Mouse (Mus musculus): ENCODE data around the gene Urod.

The Urod gene

DNA sequence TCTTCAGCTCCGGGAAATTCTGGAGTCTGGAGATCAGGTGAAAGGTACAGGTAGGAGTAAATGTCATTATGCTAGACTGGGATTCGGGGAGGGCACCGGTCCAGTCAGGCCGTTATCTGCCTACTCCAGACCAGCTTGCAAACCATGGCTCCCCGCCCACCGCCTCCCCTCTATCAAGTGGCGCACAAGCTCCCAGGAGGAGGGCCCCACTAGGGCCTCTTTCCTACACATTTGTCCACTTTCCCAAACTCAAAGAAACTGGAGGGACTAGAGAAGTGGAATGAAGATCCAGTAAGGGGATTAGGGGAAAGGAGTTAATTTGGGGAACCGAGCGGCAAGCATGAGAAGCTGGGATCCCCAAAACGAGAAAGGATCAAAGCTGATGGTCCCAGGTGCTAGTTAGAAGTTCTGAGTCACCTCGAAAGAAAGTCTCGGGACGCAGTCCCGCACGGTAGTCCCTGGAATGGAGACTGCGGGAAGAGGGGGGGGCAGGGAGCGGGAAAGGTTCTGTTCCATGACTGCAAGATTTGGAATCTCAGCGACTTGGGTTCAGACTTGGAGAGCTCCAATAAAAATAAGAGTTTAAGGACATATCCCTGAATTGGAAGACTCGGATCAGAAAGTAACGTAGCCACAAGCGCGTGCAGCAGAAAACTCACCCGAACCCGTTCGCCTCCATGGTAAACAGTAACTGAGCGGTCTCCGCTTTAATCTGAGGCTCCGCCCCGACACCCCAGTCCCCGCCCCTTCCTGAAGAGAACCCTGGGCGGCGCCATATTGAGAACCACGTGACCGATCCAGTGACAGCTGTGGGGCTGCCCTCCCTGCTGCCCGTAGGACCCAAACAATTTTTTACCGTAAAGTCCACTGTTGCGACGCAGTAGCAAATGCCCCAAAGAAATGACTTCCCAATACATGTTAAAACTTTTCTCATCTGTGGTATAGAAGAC is at the start of gene Urod:
Urod (minus strand) TSS at position 742 of the 950 bp plus-strand sequence.
- DNase-seq = peak; percentile 95 to 96

DNA sequence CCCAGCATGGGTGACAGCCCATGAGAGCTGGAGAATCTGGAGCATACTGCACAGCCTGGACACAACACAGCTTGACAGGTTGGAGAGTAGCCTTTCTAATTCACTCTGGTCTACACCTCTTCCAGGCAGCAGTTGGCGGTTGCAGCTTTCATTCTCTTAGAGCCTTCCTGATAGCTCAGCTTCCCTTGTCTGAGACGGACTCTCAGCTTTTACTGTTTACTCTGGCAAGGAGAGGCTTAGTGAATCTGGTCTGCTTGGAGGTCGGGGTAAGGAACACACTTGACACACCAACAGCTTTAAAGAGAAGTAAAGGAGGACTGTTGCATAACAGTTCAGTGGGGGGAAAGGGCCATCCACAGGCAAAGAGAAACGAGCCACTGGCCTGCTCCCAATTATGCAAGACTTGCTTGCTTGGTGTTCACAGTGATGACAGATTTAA is 47.1 kb upstream of the Urod start:
- peak; percentile 36 to 41 for DNase-seq

DNA sequence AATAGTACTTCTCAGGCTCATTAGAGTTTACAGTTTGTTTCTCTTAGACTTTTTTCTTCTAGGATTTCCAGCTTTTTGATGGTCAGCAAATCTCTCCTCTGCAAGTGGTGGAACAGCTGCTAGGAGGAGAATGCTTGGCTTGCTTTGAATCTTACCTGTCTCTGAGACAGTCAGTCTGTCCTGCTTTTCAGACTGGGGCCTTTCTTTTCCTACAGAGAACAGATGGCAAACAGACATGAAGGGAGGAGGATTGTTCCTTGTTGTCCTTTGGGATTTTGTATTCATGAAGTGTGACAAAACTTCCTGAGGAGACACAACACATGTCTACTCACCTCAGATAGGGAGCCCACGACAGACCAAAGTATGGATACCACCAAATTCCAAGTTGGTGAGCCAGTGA is 46.6 kb upstream of the Urod start:
- DNase-seq = no peak

DNA sequence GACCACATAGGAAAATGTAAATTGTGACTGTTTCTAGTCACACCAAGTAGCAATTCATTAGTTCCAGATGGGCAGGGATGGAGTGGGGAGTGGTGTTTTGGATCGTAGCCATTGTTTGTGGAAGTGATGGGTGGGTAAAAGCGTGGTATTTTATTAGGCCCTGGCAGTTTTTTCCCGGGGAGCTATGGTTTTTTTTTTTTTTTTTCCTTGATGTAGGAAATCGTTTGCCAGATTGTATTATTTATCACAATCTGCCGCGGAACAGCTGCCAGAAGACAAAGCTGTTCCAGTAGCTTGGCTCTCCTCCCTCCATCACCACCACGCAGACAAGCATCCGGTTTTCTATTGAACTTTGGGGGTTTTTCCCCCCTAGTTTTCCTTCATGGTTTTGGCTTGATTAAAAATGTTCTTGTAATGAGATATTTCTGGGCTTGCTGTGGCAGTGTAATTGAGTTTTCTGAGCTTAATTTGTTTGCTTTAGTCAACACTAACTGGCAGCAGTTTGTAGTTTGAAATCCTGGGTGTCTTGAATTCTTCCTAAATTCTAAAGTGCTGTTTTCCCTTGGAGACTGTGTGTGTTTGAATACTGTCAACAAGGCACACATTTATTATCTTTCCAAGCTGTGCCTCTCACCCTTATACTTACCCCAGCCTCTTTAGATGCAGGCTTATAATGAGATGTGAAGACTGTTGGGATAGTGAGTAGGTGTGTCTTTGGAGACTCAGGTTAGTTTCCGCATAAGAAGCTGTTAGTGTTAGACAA is 45.9 kb upstream of the Urod start:
- DNase-seq = peak; percentile 66 to 76

DNA sequence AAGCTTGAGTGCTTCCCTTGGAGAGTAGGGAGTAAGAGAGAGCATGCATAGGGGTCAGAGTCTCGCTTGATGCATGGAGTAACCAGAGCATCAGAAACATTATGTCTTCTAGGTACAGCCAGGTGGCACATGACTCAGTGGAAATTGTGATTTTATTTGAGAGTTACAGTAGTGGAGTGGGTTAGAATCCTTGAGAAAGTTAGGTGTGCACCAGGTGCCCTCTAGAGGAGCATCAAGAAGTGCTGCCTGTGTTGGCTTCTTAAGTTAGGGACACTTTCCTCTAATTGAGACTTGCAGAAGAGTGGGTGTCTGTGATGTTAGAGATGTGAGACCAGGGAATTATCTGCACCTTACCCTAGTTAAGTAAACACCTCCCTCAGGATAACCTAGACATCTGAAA is 36.9 kb upstream of the Urod start:
- DNase-seq = no peak

DNA sequence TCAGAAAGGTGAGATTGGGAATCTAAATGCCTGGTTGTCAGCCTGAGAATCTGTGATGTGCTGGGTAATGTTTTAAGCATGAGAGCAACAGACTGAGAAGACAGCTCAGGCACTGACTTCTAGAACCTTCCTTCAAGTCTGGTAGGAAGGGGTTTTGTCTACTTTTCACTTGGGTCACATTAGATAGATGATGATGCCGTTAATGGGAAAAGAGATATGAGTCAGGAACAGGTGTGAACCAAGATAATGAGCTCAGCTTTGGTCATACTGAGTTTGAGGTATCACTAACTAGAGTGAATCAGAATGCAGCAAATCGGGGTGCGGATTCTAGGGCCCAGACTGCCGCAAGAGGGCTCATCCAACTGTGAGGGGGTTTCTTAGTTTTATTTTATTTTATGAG is 29.3 kb upstream of the Urod start:
- DNase-seq = no peak

DNA sequence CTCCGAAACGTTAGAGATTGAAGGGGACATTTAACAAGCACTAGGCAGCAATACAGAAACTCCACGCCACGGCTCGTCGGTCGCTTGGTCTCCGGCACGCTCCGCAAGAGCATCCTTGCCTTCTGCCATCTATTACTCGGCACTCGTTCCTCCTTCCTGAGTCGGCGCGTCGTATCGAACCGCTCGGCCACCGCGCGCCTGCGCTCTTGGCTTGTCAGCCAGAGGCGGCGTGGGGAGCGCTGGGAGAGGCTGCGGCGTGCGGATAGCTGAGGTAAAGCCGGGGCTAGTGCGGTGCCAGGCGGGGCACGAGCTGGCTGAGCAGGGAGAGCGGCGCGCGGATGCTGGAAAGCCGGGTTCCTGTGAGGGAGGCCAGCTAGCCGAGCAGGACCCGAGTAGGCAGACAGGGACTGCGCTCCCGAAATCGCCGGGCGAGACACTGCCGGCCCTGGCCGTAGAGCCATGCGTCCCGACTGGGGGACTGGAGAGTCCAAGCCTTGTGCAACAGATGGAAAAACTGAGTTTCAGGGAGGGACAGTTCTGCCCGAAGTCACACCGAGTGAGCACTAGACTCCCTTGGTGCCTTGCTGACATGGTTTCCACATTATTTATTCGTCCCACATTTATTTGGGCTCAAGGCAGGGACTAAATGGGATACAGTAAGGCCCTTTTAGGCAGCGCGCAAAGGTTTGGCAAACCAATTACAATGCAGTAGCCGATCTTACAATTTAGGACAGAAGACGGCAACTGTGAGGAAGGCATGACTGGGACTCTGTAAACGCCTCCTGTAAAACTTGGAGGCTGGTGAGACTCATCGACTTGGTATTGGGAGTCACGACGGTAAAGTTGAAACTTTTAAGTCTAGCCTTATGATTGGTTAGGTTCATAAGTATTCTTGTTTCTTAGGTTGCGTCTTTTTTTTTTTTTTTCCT is 25.3 kb upstream of the Urod start, which contains the start of gene Eif2b3:
Eif2b3 (plus strand) TSS at position 197 of the 929 bp plus-strand sequence.
- peak; percentile 92 to 93 for DNase-seq

DNA sequence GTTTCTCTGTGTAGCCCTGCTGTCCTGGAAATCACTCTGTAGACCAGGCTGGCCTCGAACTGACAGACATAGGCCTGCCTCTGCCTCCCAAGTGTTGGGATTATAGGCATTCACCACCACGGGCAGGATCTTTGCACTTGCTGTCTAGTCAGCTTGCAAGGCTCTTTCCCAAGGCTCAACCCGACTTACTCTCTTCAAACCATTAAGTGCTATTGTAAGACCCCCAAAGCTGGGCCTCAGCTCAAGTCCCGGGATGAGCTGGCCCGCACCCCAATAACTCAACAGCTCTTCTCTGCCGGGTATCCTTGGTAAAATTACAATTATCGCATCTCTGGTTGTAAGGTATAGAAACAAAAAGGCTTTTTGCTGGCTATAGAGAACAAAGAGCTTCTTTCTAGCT is 24.1 kb upstream of the Urod start:
- DNase-seq = no peak

DNA sequence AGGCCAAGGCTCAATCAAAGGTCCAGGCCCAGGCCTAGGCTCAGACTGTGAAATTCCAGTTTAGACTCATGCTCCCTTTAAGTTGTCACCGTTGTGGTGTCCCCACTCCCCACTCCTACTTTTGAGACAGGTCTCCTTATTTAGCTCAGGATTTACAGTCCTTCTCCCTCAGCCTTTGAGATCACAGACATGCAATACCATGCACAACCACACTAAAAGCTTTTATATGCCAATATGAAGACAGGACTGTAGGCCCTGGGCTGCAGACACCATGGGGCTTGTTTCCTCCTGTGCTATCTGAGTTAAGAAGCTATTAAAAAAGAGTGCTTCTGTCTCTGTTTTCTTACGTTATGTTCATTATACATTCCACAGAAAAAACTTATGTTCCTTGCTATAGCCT is 23.5 kb upstream of the Urod start:
- DNase-seq = no peak

DNA sequence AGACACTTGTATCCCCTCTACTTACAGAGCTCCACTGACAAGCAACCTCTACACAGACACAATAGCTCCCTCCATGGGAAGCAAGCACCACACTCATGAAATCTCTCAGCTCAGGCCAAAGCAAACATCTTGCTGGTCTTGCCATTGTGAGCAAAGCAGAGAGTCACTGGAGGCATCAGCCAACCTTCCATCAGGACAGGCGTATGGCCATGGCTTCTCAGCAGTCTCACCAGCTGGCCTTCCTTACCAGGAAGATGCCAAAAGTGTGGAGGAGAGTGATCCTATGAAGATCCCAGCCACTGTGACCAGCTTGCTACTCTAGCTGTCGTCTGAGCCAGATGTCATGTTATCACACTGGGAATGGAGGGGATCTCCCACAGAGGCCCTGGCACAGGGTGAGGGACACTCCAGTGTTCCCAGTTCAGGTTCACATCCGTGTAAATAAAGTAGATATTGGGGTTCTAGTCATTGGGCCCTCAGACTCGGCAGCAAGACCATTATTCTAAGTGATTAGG is 20.7 kb upstream of the Urod start:
- peak in 1 of 2 experiments; percentile 32 for DNase-seq

DNA sequence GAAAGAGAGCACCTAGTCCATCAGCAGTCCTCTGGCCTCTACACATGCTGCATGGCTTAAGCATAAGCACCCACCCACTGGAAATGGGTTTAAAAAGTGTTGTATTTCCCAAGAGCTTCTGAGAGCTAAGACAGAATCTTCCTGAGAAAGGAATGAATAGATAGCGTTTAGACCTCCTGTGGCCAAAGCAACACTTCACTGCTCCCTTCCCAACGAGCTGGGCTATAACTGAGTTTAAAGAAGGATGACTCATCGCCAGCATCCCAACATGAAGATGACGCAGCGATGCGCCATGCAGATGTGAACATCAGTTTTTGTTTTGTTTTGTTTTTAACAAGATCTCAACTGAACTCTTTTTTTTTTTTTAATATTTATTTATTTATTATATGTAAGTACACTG is 19.4 kb upstream of the Urod start:
- no peak for DNase-seq

DNA sequence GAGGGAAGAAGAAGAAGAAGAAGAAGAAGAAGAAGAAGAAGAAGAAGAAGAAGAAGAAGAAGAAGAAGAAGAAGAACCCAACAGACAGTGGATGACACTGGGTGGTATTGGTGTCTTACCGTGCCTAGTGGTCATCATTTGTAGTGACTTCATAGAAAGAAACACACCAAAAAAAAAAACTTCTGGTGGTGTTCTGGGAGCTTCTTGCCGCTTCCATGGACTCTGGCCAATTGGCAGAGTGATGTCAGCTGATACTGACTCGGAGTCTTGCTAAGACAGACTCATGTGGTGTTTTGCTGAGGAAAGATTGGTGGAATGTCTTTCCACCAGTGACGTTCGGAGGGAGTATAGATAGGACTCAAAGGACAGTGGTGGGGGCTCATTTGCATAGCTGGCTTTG is 16.0 kb upstream of the Urod start:
- DNase-seq = no peak

DNA sequence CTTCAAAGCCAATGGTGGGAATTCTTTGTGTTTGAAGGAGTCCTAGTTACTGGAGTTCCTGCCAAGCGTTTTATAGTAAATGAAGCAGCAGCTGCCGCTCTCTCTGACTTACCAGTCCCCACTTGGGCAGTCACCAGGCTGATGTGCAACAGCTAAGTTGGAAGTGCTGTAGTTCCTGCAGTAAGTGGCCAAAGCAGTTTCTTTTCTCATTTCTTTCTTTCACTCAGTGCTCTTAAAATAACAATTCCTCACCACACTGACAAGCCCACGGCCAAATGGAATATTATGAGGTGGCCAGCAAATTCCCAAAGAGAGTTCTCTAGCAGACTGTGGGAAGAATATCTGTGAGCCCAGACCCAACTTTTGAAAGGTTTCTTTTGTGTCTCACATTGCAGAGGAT is 12.8 kb upstream of the Urod start:
- DNase-seq = no peak

DNA sequence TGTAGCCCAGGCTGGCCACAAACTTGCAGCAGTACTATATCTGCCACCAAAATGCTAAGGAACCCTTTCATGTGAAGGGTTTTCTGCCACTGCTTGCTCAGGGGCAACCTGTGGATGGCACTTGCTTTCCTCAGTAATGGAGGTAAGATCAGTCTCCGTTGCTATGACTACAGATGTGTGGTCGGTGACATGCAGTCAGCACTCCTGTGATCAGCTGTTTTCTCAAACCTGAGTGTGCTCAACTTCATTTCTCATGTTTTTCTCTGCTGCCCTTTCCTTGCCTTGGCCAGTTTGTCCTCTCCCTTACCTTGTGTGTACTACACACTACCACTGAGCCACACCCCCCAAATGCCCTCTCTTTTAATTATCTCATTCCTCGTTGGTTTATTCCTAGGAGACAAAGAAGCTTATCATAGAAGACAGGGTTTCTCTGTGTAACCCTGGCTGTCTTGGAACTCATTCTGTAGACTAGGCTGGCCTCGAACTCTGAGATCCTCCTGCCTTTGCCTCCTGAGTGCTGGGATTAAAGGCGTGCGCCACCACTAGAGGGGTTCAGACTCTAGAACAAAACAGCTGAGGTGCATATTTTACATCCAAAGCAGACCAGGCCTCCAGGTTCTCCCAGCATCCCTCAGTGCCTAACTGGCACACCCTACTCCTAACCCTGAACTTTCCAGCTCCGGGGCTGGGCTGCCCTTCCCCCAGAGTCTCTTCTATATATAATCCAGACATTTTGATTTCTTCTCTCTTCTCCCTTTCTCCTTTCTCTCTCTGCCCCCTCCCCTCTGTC is 11.6 kb upstream of the Urod start:
- DNase-seq = no peak

DNA sequence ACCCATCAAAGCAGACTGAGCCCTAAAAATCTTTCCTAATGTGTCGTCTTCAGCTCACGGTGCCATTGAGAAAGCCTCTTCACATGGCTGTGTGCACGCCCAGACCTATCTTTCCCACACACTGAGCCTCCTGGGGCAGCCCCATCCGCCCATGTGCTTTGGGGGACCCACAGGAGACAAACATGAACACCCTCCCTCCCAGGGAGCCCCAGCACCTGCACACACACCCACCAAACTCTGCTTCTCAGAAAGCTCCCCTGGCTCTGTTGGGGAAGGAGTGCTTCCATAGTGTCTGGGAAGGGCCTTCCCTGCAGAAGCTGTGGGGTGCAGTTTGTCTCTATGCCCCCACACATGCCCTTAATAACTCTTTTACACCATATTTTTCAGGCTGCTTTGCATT is 10.4 kb upstream of the Urod start:
- no peak for DNase-seq

DNA sequence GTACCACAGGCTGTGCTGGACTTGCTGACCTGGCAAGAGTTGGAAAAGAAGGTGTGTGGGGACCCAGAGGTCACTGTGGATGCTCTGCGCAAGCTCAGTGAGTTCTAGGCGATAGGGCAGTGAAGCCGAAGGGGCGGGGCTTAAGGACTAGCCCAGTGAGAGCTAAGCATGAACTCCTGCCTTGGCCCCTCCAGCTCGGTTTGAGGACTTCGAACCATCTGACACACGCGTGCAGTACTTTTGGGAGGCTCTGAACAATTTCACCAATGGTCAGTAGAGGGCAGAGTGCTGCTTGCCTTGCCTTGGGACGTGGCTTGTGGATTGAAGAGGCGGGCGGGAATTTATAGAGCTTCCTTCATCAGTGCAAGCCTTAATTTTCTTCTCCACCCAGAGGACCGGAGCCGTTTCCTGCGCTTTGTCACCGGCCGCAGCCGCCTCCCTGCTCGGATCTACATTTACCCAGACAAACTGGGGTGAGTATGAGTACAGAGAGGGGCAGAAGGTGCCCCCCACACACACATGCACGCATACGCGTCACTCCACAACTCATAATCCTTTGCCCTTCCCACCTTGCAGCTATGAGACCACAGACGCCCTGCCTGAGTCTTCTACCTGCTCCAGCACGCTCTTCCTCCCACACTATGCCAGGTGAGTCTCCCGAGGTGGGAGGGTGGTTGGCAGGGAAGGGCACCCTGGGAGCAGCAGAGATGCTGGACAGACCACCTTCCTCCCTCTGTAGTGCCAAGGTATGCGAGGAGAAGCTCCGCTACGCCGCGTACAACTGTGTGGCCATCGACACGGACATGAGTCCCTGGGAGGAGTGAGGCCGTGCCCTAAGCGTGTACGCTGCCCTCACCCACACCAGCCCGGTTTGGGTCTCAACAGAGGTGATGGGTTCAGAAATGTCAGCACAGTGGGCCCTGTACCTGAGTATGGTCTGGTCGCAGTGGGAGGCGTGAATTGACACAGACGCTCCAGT is 8.6 kb upstream of the Urod start:
- peak; percentile 75 to 76 for DNase-seq

DNA sequence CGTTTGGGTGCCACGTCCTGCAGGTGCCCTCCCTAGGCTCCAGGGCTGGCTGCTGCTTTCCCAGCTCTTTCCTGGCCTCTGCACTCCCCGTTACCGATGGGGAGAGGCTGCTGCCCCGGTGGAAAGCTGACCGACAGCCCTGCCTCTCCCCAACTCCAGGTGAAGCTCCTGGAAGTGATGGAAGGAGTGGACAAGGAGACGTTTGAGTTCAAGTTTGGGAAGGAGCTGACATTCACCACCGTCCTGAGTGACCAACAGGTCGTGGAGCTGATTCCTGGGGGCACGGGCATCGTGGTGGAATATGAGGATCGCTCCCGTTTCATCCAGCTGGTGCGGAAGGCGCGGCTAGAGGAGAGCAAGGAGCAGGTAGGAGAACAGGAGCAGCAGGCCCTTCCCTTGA is 7.7 kb upstream of the Urod start:
- no peak for DNase-seq

DNA sequence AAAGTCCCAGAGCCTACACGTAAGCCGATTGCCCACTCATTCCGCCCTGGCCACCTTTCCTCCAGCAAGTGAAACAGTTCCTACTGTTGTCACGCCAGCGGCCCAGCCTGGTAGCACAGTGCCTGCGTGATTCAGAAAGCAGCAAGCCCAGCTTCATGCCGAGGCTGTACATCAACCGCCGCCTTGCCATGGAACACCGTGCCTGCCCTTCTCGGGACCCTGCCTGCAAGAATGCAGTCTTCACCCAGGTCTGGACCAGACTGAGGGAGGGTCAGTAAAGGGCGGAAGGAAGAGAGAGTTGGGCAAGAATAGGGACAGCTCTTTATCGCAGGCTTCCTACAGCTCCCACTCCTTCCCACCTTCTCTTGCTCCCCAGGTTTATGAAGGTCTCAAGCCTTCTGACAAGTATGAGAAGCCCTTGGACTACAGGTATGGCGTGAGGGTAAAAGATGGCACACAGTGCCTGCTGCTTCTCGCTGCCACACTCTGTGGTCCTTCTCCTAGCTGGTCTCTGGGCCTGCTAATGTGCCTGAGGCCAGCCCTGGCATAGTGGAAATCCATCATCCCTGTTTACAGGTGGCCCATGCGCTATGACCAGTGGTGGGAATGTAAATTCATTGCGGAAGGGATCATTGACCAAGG is 5.4 kb upstream of the Urod start:
- no peak for DNase-seq

DNA sequence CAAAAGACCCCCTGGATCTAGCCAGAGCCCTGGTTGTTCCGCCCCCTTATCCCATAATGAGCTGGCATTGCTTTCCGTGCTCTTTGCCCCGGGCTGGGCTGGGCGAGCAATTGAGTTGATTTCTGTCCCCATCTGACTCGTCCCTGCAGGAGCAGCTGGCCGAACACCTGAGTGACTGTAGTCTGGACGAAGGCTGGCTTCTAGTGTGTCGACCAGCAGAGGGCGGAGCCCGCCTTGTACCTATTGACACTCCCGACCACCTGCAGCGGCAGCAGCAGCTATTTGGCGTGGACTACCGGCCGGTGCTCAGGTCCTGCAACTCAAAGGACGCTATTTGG is 1.6 kb upstream of the Urod start:
- DNase-seq = peak; percentile 80 to 90
